Mouse (Mus musculus): Measurements from ENCODE around the gene Dnase2a.

The Dnase2a gene

DNA sequence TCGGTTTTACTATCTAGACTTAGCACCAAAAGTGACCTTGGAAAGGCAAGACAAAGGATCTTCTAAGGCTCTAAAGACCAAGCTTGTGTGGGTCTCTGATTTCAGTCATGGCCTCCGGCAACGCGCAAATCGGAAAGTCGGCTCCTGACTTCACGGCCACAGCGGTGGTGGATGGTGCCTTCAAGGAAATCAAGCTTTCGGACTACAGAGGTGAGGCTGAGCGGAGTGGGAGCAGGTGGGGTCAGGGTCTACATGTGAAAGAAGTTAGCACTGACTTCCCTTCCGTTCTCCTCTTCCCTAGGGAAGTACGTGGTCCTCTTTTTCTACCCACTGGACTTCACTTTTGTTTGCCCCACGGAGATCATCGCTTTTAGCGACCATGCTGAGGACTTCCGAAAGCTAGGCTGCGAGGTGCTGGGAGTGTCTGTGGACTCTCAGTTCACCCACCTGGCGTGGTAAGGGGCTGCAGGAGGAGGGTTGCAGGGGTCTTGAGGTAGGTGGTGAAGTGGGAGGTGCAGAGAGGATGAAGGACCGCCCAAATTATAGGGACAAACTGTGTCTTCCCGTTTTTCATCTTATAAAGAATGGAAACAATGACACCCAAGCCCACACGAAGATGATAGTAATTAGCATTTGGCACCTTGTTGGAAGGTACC lies 61.9 kb downstream of the Dnase2a start:
- no peak for DNase-seq (ENCODE audit: low spot score)

- no peak for DNase-seq (ENCODE audit: low spot score)
Observed at GRCm38 (mm10) chr8:84970913-84971312, 62.6 kb downstream of the Dnase2a start.

Data from adipocyte (in vitro differentiated cells).